Mouse (Mus musculus): ENCODE results near the gene Spx. TPM values are rescaled to one million over a fixed set of nuclear protein-coding genes. Genes with fewer than 3 reads are reported as not detected.
A peak's percentile ranks its signal among the peaks of the same experiment; 100 is the strongest.

Gene Spx
- total RNA-seq, 1 experiment, result 0.94 TPM

DNA sequence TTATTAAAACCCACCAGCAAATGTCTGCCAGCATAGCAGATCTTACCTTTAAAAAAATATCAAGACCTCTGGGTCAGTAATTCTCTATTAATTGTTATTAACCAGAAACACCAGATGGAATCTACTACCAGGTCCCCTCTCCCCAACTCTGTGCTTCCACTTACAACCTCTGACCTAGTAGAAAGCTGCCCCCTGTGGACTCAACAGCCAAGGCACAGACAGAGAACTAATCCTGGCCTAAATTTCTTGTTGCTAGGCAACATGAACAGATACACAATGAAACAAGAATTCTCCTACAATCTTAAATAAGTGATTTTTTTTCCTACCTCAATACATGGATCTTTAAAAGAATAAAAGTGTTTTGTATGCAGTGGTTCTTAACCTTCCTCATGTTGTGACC is 15.8 kb downstream of the Spx start:
- H3K4me3 ChIP-seq (ENCODE audit: insufficient read depth in 1 of 2, low read depth in 1 of 2, low read length in 2 of 2, poor library complexity in 1 of 2, severe bottlenecking in 1 of 2), result no peak overlapping the region
- TF ChIP-seq ZNF384 (IDR thresholded peaks at IDR 0.05; ENCODE audit: low read depth, low read length), result no peak
- no peak for TF ChIP-seq ZC3H11A (IDR thresholded peaks at IDR 0.05; ENCODE audit: borderline replicate concordance, low read depth, low read length)
- TF ChIP-seq CHD2 (IDR thresholded peaks at IDR 0.05; ENCODE audit: low read depth, low read length), result no peak
- TF ChIP-seq HCFC1 (IDR thresholded peaks at IDR 0.05; ENCODE audit: borderline replicate concordance, insufficient read depth, low read length), result no peak
- TF ChIP-seq MAFK (IDR thresholded peaks at IDR 0.05; ENCODE audit: insufficient read depth, low read depth, low read length), result no peak
- DNase-seq (ENCODE audit: low read depth, low spot score), result no peak
- no peak overlapping the region for H3K27ac ChIP-seq (ENCODE audit: insufficient read depth, low read depth, low read length, poor library complexity, severe bottlenecking)
- no peaks in the 10 kb centered on the region for H3K9me3 ChIP-seq (ENCODE audit: control insufficient read depth, insufficient read depth, low read depth, low read length)
- H3K9ac ChIP-seq (ENCODE audit: insufficient read depth, low read depth, low read length, poor library complexity, severe bottlenecking), result no peak overlapping the region
- in situ Hi-C loops (cut with MboI; ENCODE audit: low sequenced_read_pairs in 2 of 2, unreplicated experiment in 2 of 2), result no loop called here
- H3K4me1 ChIP-seq (ENCODE audit: control insufficient read depth in 2 of 2, insufficient read depth in 2 of 2, low read length in 2 of 2, poor library complexity in 1 of 2), result no peaks in the 10 kb centered on the region
- no peaks in the 10 kb centered on the region for H3K36me3 ChIP-seq (ENCODE audit: control insufficient read depth, insufficient read depth, low read length, poor library complexity, severe bottlenecking)

DNA sequence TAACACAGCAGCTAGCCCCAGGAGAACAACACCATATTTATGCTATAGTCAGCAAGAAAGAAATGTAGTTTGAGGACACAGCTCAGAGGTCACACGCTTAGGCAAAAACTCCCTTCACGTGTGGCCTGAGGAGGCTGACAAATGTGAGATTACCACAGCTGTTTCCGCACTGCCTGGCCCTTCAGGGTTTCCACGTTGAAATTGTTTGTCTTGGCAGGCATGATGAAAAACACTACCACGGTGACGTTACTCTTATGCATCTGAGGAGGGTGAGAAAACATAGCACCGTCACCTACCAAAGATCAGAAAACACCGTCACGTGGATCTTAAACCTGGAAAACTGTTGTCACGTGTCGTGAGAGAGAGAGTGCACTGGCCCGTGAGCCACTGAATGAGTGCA is 38.1 kb downstream of the Spx start:
- Histone ChIP-seq H3K9me3 (ENCODE audit: control insufficient read depth, insufficient read depth, low read depth, low read length) (no peaks in the 10 kb centered on the region), H3K9ac (ENCODE audit: insufficient read depth, low read depth, low read length, poor library complexity, severe bottlenecking) (no peak overlapping the region), H3K27ac (ENCODE audit: insufficient read depth, low read depth, low read length, poor library complexity, severe bottlenecking) (no peak overlapping the region), H3K4me3 (ENCODE audit: insufficient read depth in 1 of 2, low read depth in 1 of 2, low read length in 2 of 2, poor library complexity in 1 of 2, severe bottlenecking in 1 of 2) (no peak overlapping the region), H3K36me3 (ENCODE audit: control insufficient read depth, insufficient read depth, low read length, poor library complexity, severe bottlenecking) (no peaks in the 10 kb centered on the region), H3K4me1 (ENCODE audit: control insufficient read depth in 2 of 2, insufficient read depth in 2 of 2, low read length in 2 of 2, poor library complexity in 1 of 2) (peaks cover 0 to 2% of the 10 kb centered on the region in 2 experiments; a peak in 1 of 4 replicates)
- DNase-seq (ENCODE audit: low read depth, low spot score), result no peak
- in situ Hi-C loops (cut with MboI; ENCODE audit: low sequenced_read_pairs in 2 of 2, unreplicated experiment in 2 of 2), result no loop called here
- TF ChIP-seq ZNF384 (IDR thresholded peaks at IDR 0.05; ENCODE audit: low read depth, low read length) (no peak), HCFC1 (IDR thresholded peaks at IDR 0.05; ENCODE audit: borderline replicate concordance, insufficient read depth, low read length) (no peak), ZC3H11A (IDR thresholded peaks at IDR 0.05; ENCODE audit: borderline replicate concordance, low read depth, low read length) (no peak), MAFK (IDR thresholded peaks at IDR 0.05; ENCODE audit: insufficient read depth, low read depth, low read length) (no peak), CHD2 (IDR thresholded peaks at IDR 0.05; ENCODE audit: low read depth, low read length) (no peak)

DNA sequence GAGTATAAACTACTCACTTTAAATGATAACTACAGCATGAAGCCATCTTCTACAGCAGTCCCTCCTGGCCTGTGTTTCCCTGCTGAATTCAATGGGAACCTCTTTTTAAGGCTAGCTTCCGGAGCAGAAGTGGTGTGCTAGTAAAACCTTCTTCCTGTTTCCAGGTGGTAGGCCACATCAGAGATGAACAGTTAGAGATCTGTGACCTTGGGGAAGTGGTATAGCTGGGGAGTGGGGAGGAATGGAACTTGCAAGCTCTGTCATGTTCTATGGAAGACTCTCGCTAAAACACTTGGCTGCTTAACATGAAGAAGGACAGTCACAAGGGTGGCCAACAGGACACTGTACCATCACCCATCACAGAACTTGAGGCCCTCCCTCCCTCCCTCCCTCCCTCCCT is 40.1 kb downstream of the Spx start:
- Histone ChIP-seq H3K27ac (ENCODE audit: insufficient read depth, low read depth, low read length, poor library complexity, severe bottlenecking) (no peak overlapping the region), H3K9ac (ENCODE audit: insufficient read depth, low read depth, low read length, poor library complexity, severe bottlenecking) (no peak overlapping the region), H3K4me3 (ENCODE audit: insufficient read depth in 1 of 2, low read depth in 1 of 2, low read length in 2 of 2, poor library complexity in 1 of 2, severe bottlenecking in 1 of 2) (no peak overlapping the region), H3K9me3 (ENCODE audit: control insufficient read depth, insufficient read depth, low read depth, low read length) (no peaks in the 10 kb centered on the region), H3K4me1 (ENCODE audit: control insufficient read depth in 2 of 2, insufficient read depth in 2 of 2, low read length in 2 of 2, poor library complexity in 1 of 2) (peaks cover 0 to 2% of the 10 kb centered on the region in 2 experiments; a peak in 1 of 4 replicates), H3K36me3 (ENCODE audit: control insufficient read depth, insufficient read depth, low read length, poor library complexity, severe bottlenecking) (no peaks in the 10 kb centered on the region)
- no peak for DNase-seq (ENCODE audit: low read depth, low spot score)
- in situ Hi-C loops (cut with MboI; ENCODE audit: low sequenced_read_pairs in 2 of 2, unreplicated experiment in 2 of 2), result no loop called here
- TF ChIP-seq CHD2 (IDR thresholded peaks at IDR 0.05; ENCODE audit: low read depth, low read length) (no peak), HCFC1 (IDR thresholded peaks at IDR 0.05; ENCODE audit: borderline replicate concordance, insufficient read depth, low read length) (no peak), ZC3H11A (IDR thresholded peaks at IDR 0.05; ENCODE audit: borderline replicate concordance, low read depth, low read length) (no peak), ZNF384 (IDR thresholded peaks at IDR 0.05; ENCODE audit: low read depth, low read length) (no peak), MAFK (IDR thresholded peaks at IDR 0.05; ENCODE audit: insufficient read depth, low read depth, low read length) (no peak)

DNA sequence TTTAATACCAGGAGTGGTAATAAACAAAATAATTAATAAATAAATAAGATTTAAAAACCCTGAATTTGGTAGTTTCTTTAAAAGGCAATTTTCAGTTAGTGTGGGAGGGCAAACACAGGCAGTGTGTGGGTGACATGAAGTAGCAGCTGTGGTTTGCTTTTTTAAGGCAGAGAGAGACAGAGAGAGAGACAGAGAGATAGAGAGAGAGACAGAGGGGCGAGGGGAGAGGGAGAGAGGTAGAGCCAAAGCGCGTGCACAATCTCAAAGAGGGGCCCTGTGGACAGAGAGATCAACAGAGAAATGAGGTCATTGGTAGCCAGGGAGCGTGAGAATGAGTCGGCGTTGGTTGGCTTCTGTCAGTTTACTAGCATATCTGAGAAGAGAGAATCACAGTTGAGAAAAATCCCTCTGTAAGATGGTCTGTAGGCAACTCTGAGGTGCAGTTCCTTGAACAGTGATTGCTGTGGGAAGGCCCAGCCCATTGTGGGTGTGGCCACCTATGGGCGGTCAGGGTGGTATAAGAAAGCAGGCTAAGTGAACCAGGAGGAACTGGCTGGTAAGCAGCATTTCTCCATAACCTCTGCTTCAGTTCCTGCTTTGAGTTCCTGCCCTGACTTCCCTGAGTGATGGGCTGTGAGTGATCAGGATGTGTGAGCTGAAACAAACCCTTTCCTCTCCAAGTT is 42.2 kb downstream of the Spx start:
- Histone ChIP-seq H3K4me1 (ENCODE audit: control insufficient read depth in 2 of 2, insufficient read depth in 2 of 2, low read length in 2 of 2, poor library complexity in 1 of 2) (peaks cover 0 to 4% of the 10 kb centered on the region in 2 experiments; a peak in 1 of 4 replicates), H3K9me3 (ENCODE audit: control insufficient read depth, insufficient read depth, low read depth, low read length) (no peaks in the 10 kb centered on the region), H3K36me3 (ENCODE audit: control insufficient read depth, insufficient read depth, low read length, poor library complexity, severe bottlenecking) (no peaks in the 10 kb centered on the region), H3K9ac (ENCODE audit: insufficient read depth, low read depth, low read length, poor library complexity, severe bottlenecking) (no peak overlapping the region), H3K27ac (ENCODE audit: insufficient read depth, low read depth, low read length, poor library complexity, severe bottlenecking) (no peak overlapping the region), H3K4me3 (ENCODE audit: insufficient read depth in 1 of 2, low read depth in 1 of 2, low read length in 2 of 2, poor library complexity in 1 of 2, severe bottlenecking in 1 of 2) (no peak overlapping the region)
- peak; percentile 44 for DNase-seq (ENCODE audit: low read depth, low spot score)
- in situ Hi-C loops (cut with MboI; ENCODE audit: low sequenced_read_pairs in 2 of 2, unreplicated experiment in 2 of 2), result no loop called here
- no peak for TF ChIP-seq MAFK (IDR thresholded peaks at IDR 0.05; ENCODE audit: insufficient read depth, low read depth, low read length)
- TF ChIP-seq HCFC1 (IDR thresholded peaks at IDR 0.05; ENCODE audit: borderline replicate concordance, insufficient read depth, low read length), result no peak
- no peak for TF ChIP-seq CHD2 (IDR thresholded peaks at IDR 0.05; ENCODE audit: low read depth, low read length)
- TF ChIP-seq ZC3H11A (IDR thresholded peaks at IDR 0.05; ENCODE audit: borderline replicate concordance, low read depth, low read length), result no peak
- TF ChIP-seq ZNF384 (IDR thresholded peaks at IDR 0.05; ENCODE audit: low read depth, low read length), result no peak

Data from ES-E14 (cell line).